Mouse (Mus musculus) ES-Bruce4 (cell line): ENCODE results near the gene Uba52. TPM values are rescaled to one million over a fixed set of nuclear protein-coding genes. Genes with fewer than 3 reads are reported as not detected.

ENCODE experiments used
- H3K27ac ChIP-seq: 2 replicates; pipeline ENCODE4 v1.5.1; 2012; ENCODE audit warnings: low read length, inconsistent platforms; ENCODE audit not compliant: insufficient read depth
- H3K27me3 ChIP-seq: 2 replicates; pipeline ENCODE4 v1.6.1; 2012; ENCODE audit warnings: mild to moderate bottlenecking, low read length, inconsistent platforms; ENCODE audit not compliant: control insufficient read depth, poor library complexity, insufficient read depth, severe bottlenecking
- H3K36me3 ChIP-seq: 2 replicates; pipeline ENCODE4 v1.6.1; 2012; ENCODE audit warnings: inconsistent platforms, mild to moderate bottlenecking, low read length, moderate library complexity; ENCODE audit not compliant: control insufficient read depth, poor library complexity, insufficient read depth, severe bottlenecking
- H3K4me1 ChIP-seq: one replicate; pipeline ENCODE4 v1.8.1; 2011; ENCODE audit warnings: low read length; ENCODE audit not compliant: control insufficient read depth, insufficient read depth
- H3K4me3 ChIP-seq: 2 replicates; pipeline ENCODE4 v1.5.1; 2011; ENCODE audit warnings: low read depth, mild to moderate bottlenecking, low read length
- H3K9ac ChIP-seq: 2 replicates; pipeline ENCODE4 v1.6.1; 2012; ENCODE audit warnings: low read depth, mild to moderate bottlenecking, inconsistent platforms; ENCODE audit not compliant: poor library complexity, severe bottlenecking
- H3K9me3 ChIP-seq: replicated peaks from 2 replicates; pipeline ENCODE4 v1.6.1; 2012; ENCODE audit warnings: mild to moderate bottlenecking, low read length, inconsistent platforms; ENCODE audit not compliant: control insufficient read depth, poor library complexity, insufficient read depth, severe bottlenecking
- CTCF ChIP-seq: IDR thresholded peaks from one replicate; pipeline ENCODE4 v1.8.1; 2011; ENCODE audit warnings: low read depth, low read length
- EP300 ChIP-seq: IDR thresholded peaks from 2 replicates; pipeline ENCODE4 v1.6.1; 2011; ENCODE audit warnings: low read depth, low read length; ENCODE audit not compliant: insufficient read depth
- POLR2A ChIP-seq: IDR thresholded peaks from one replicate; pipeline ENCODE4 v1.8.1; 2011; ENCODE audit warnings: low read length; ENCODE audit not compliant: insufficient read depth
- polyA plus RNA-seq: library from polyadenylated mRNA; stranded (reverse); fragments of >200 nt; gene quantifications from 2 replicates; pipeline ENCODE4 v1.2.4, GENCODE M21; 2011; ENCODE audit warnings: low read depth; ENCODE audit not compliant: missing spikeins, insufficient read depth, insufficient read length

Gene Uba52
- polyA plus RNA-seq, 1 experiment = 1,157 TPM

- peak overlapping the region; percentile 45 for H3K27ac ChIP-seq
- H3K4me1 ChIP-seq = no peaks in the 10 kb centered on the region
- peak overlapping the region; percentile 96 for H3K4me3 ChIP-seq
- peaks cover 48% of the 10 kb centered on the region for H3K36me3 ChIP-seq
- peak overlapping the region; percentile 97 for H3K9ac ChIP-seq
- no peaks in the 10 kb centered on the region for H3K9me3 ChIP-seq
- H3K27me3 ChIP-seq = no peaks in the 10 kb centered on the region
- TF ChIP-seq CTCF (no peak), POLR2A (no peak), EP300 (no peak)
Measured at GRCm38 (mm10) chr8:70509281-70509952, 1.2 kb downstream of the Uba52 start.

DNA sequence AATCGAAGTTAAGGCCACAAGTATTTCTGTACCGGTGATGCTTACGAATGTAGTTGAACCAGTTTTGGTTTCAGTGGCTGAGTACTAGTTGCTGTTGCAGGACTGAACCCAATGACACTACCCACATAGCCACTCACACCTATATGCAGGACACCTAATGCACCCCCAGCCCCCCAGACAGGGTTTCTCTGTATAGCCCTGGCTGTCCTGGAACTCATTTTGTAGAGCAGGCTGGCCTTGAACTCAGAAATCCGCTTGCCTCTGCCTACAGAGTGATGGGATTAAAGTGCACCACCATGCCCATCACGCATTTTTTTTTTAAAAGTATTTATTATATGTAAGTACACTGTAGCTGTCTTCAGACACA is 3.6 kb downstream of the Uba52 start:
- TF ChIP-seq CTCF (no peak), EP300 (no peak), POLR2A (no peak)
- Histone ChIP-seq H3K36me3 (peaks cover 26% of the 10 kb centered on the region), H3K27me3 (no peaks in the 10 kb centered on the region), H3K27ac (peak overlapping the region; percentile 62), H3K9ac (peak overlapping the region; percentile 87), H3K9me3 (no peaks in the 10 kb centered on the region), H3K4me3 (peak overlapping the region; percentile 21), H3K4me1 (no peaks in the 10 kb centered on the region)

- peak; percentile 13 for TF ChIP-seq POLR2A
- TF ChIP-seq EP300 = no peak
- peak; percentile 66 for TF ChIP-seq CTCF
- Histone ChIP-seq H3K4me3 (peak within 1 kb of the TSS; percentile 59), H3K27ac (peak within 1 kb of the TSS; percentile 62), H3K9ac (peak within 1 kb of the TSS; percentile 87), H3K36me3 (peaks cover 24% of the 10 kb centered on the region), H3K4me1 (no peaks in the 10 kb centered on the region), H3K27me3 (no peaks in the 10 kb centered on the region), H3K9me3 (no peaks in the 10 kb centered on the region)
Measured at GRCm38 (mm10) chr8:70506328-70507026, 4.1 kb downstream of the Uba52 start, which contains the start of gene Rex1bd. Gene Rex1bd, minus strand, starts transcription at chr8:70506752.

- H3K4me3 ChIP-seq = peak overlapping the region; percentile 59
- no peaks in the 10 kb centered on the region for H3K27me3 ChIP-seq
- H3K9me3 ChIP-seq = no peaks in the 10 kb centered on the region
- H3K36me3 ChIP-seq = peaks cover 24% of the 10 kb centered on the region
- H3K9ac ChIP-seq = peak overlapping the region; percentile 87
- peak overlapping the region; percentile 21; the same call in 1 of the 2 replicates for H3K27ac ChIP-seq
- TF ChIP-seq CTCF (no peak), POLR2A (no peak), EP300 (no peak)
- no peaks in the 10 kb centered on the region for H3K4me1 ChIP-seq
Measured at GRCm38 (mm10) chr8:70505698-70506327, 4.8 kb downstream of the Uba52 start.

GRCm38 (mm10) chr8:70504851-70505250 is 5.8 kb downstream of the Uba52 start:
- peaks cover 24% of the 10 kb centered on the region for H3K36me3 ChIP-seq
- H3K27ac ChIP-seq = no peak overlapping the region
- H3K4me1 ChIP-seq = no peaks in the 10 kb centered on the region
- TF ChIP-seq CTCF (peak; percentile 77), POLR2A (no peak)
- no peaks in the 10 kb centered on the region for H3K27me3 ChIP-seq
- no peaks in the 10 kb centered on the region for H3K9me3 ChIP-seq
- no peak overlapping the region for H3K9ac ChIP-seq
- no peak overlapping the region for H3K4me3 ChIP-seq

DNA sequence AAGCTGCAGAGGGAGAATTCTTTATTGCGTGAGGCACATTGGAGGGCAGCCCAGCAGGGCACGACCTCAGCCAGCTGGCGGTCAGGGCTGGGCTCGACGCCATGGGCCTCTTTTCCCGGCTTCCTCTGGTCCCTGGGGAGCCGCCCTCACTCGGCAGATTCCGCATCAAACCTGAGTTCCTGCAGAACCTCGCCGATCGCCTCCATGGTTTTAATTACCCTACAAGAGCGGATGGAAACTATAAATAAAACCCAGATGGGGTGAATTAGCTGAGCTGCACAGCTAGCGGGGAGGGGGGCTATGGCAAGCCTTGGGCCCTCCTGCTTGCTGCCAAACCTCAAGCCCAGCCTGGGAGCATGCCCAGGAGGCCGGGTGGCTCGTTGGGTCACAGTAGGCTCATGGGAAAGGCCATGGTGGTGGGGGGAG is 6.3 kb downstream of the Uba52 start:
- Histone ChIP-seq H3K27me3 (no peaks in the 10 kb centered on the region), H3K36me3 (peaks cover 23% of the 10 kb centered on the region), H3K9ac (no peak overlapping the region), H3K4me3 (no peak overlapping the region), H3K4me1 (no peaks in the 10 kb centered on the region), H3K27ac (no peak overlapping the region), H3K9me3 (no peaks in the 10 kb centered on the region)
- TF ChIP-seq EP300 (no peak), POLR2A (no peak), CTCF (no peak)
